ENCODE assay signal across 11 mouse cellular contexts in genomic region chr5:122991350-122992004, GRCm38 (mm10). TPM values are rescaled to one million over a fixed set of nuclear protein-coding genes. Genes with fewer than 3 reads are reported as not detected.
A peak's percentile ranks its signal among the peaks of the same experiment; 100 is the strongest.
DNase-seq lines count a peak whose midpoint lies in the region; ATAC-seq and TF ChIP-seq lines count a peak whose summit lies in the region.
"Had no signal": no experiment of that assay in that cellular context is flagged by ENCODE, and none has a peak within 500 bp of the region (broad histone marks: within the 10 kb centered on the region; RNA-seq: fewer than 3 reads in every experiment).

No protein-coding gene starts in this region.

- H3K36me3 ChIP-seq in neural tube, embryonic 14.5 days (ENCODE audit: control insufficient read depth, insufficient read depth, low read length), result no peaks in the 10 kb centered on the region

- DNase-seq in cerebellum, adult 2 months, result no peak
- DNase-seq in cerebellum, postnatal 4 days (ENCODE audit: low spot score in 2 of 2), result no peak
- DNase-seq in retina, postnatal 1 day, result peak; percentile 27
- no peak for DNase-seq in retina, embryonic 14.5 days (ENCODE audit: low spot score)
- DNase-seq in induced T-regulatory cell, adult 2 months (ENCODE audit: low read depth), result peak; percentile 54
- DNase-seq in layer of hippocampus, postnatal 10 days (ENCODE audit: low spot score in 2 of 2), result no peak
- no peak for DNase-seq in ovary, postnatal 10 days (ENCODE audit: low spot score)
- DNase-seq: adrenal gland, postnatal 10 days; thymus, postnatal 14 days had no signal

- H3K27me3 ChIP-seq in cerebellum, adult 2 months (ENCODE audit: control insufficient read depth, insufficient read depth, low read length), result no peaks in the 10 kb centered on the region
- no peaks in the 10 kb centered on the region for H3K27me3 ChIP-seq in neural tube, embryonic 14.5 days (ENCODE audit: control insufficient read depth, insufficient read depth, low read length)

- H3K27ac ChIP-seq in cerebellum, adult 2 months (ENCODE audit: insufficient read depth, low read length), result peak overlapping the region; percentile 13; the same call in 1 of the 2 replicates
- H3K27ac ChIP-seq in neural tube, embryonic 14.5 days (ENCODE audit: low read depth, low read length), result no peak overlapping the region

- TF ChIP-seq POLR2A in cerebellum, adult 2 months (IDR thresholded peaks at IDR 0.05; ENCODE audit: borderline replicate concordance, insufficient read depth, low read length), result no peak

- H3K9ac ChIP-seq in neural tube, embryonic 14.5 days (replicated peaks; ENCODE audit: low read depth, low read length), result no peak overlapping the region

- H3K4me1 ChIP-seq in cerebellum, adult 2 months (ENCODE audit: control insufficient read depth, insufficient read depth, low read length), result peaks cover 8% of the 10 kb centered on the region; the same call in 1 of the 2 replicates
- peaks cover 24% of the 10 kb centered on the region for H3K4me1 ChIP-seq in neural tube, embryonic 14.5 days (ENCODE audit: control insufficient read depth, insufficient read depth, low read length)

- WGBS in cerebellum, adult 2 months, result 35% methylated on average over 5 of the region's 5 CpGs
- 19% methylated on average over 5 of the region's 5 CpGs for WGBS in neural tube, embryonic 14.5 days

- H3K9me3 ChIP-seq in neural tube, embryonic 14.5 days (ENCODE audit: control insufficient read depth, low read length), result no peaks in the 10 kb centered on the region

- no peak for ATAC-seq in neural tube, embryonic 14.5 days (ENCODE audit: low read depth)

- peak overlapping the region; percentile 99; the same call in 1 of the 2 replicates for H3K4me2 ChIP-seq in neural tube, embryonic 14.5 days (ENCODE audit: low read depth, low read length)

- H3K4me3 ChIP-seq in cerebellum, adult 2 months (replicated peaks; ENCODE audit: insufficient read depth, low read depth, low read length), result peak overlapping the region; percentile 99
- H3K4me3 ChIP-seq in neural tube, embryonic 14.5 days (ENCODE audit: low read depth, low read length), result no peak overlapping the region
- H3K4me3 ChIP-seq: erythroblast, embryonic 14.5 days had no signal

- TF ChIP-seq CTCF in cerebellum, adult 2 months (IDR thresholded peaks at IDR 0.05; ENCODE audit: borderline replicate concordance, insufficient read depth, low read depth, low read length), result no peak

RNA-seq across cellular contexts. Expression of gene Kdm2b, which starts 1.9 kb away (rescaled TPM):
- 27.5 and 29.4 TPM in 2 replicates for polyA plus RNA-seq in cerebellum, adult 2 months (2012; rRNA removed)
- 82.7 and 92.6 TPM in 2 replicates for polyA plus RNA-seq in neural tube, embryonic 14.5 days (2014; fragmentation: Nextera tagmentation; extraction: Ambion mirVana)
- 10 to 100 TPM; 58.6 to 59.2 TPM for total RNA-seq in layer of hippocampus, postnatal 10 days (2021)

RNA-seq across cellular contexts. Expression of gene Orai1, which starts 23.4 kb away (rescaled TPM):
- 20.7 and 21.4 TPM in 2 replicates for polyA plus RNA-seq in cerebellum, adult 2 months (2012; rRNA removed)
- 13.0 and 17.3 TPM in 2 replicates for polyA plus RNA-seq in neural tube, embryonic 14.5 days (2014; fragmentation: Nextera tagmentation; extraction: Ambion mirVana)
- total RNA-seq in layer of hippocampus, postnatal 10 days (2021), result 10 to 100 TPM; 16.1 to 19.2 TPM

RNA-seq across cellular contexts. Expression of gene Morn3, which starts 55.3 kb away (rescaled TPM):
- 0.23 and 0.73 TPM in 2 replicates for polyA plus RNA-seq in cerebellum, adult 2 months (2012; rRNA removed)
- 0.37 and 0.43 TPM in 2 replicates for polyA plus RNA-seq in neural tube, embryonic 14.5 days (2014; fragmentation: Nextera tagmentation; extraction: Ambion mirVana)
- under 1 TPM; 0.51 to 0.85 TPM for total RNA-seq in layer of hippocampus, postnatal 10 days (2021)
- total RNA-seq: adrenal gland, postnatal 10 days had no signal
- polyA plus RNA-seq: erythroblast, embryonic 14.5 days had no signal

Comparison
In these comparisons a context has a peak if more than half of its experiments do, and no peak if none do; other contexts are left out.
1. DNase-seq: peak in retina, postnatal 1 day (single experiment) and induced T-regulatory cell, adult 2 months (single experiment); none in cerebellum, adult 2 months (0 of 2), cerebellum, postnatal 4 days (0 of 2), retina, embryonic 14.5 days (single experiment), layer of hippocampus, postnatal 10 days (0 of 2) and ovary, postnatal 10 days (single experiment).